Mouse (Mus musculus): Measurements from ENCODE around the gene Gm49358. TPM values are rescaled to one million over a fixed set of nuclear protein-coding genes. Genes with fewer than 3 reads are reported as not detected.

The Gm49358 gene
- polyA plus RNA-seq, 1 experiment from 2014 or later, result not detected

GRCm38 (mm10) chr10:86789146-86789672 is 25.4 kb downstream of the Gm49358 start:
- no peak for ATAC-seq (replicated peaks; ENCODE audit: insufficient number of reproducible peaks, low FRiP score, low TSS enrichment)
- Histone ChIP-seq H3K4me3 (ENCODE audit: low read depth, low read length) (no peak overlapping the region), H3K27ac (ENCODE audit: low read depth, low read length) (no peak overlapping the region), H3K9ac (ENCODE audit: low read depth, low read length) (no peak overlapping the region), H3K4me1 (ENCODE audit: control insufficient read depth, insufficient read depth, low read length) (peaks cover 21% of the 10 kb centered on the region), H3K9me3 (replicated peaks; ENCODE audit: control insufficient read depth, low read length) (no peaks in the 10 kb centered on the region), H3K4me2 (no peak overlapping the region), H3K27me3 (ENCODE audit: control insufficient read depth, insufficient read depth, low read length) (no peaks in the 10 kb centered on the region), H3K36me3 (ENCODE audit: control insufficient read depth, insufficient read depth, low read length) (no peaks in the 10 kb centered on the region)
- 87% methylated on average over 7 of the region's 7 CpGs for WGBS (ENCODE audit: insufficient replicate concordance)

GRCm38 (mm10) chr10:86791507-86792184 is 27.9 kb downstream of the Gm49358 start:
- Histone ChIP-seq H3K4me1 (ENCODE audit: control insufficient read depth, insufficient read depth, low read length) (peaks cover 30% of the 10 kb centered on the region), H3K27ac (ENCODE audit: low read depth, low read length) (no peak overlapping the region)

GRCm38 (mm10) chr10:86793509-86793951 is 29.8 kb downstream of the Gm49358 start:
- Histone ChIP-seq H3K36me3 (ENCODE audit: control insufficient read depth, insufficient read depth, low read length) (no peaks in the 10 kb centered on the region), H3K27me3 (ENCODE audit: control insufficient read depth, insufficient read depth, low read length) (no peaks in the 10 kb centered on the region), H3K4me1 (ENCODE audit: control insufficient read depth, insufficient read depth, low read length) (peaks cover 30% of the 10 kb centered on the region), H3K4me3 (ENCODE audit: low read depth, low read length) (no peak overlapping the region), H3K9me3 (replicated peaks; ENCODE audit: control insufficient read depth, low read length) (no peaks in the 10 kb centered on the region), H3K9ac (ENCODE audit: low read depth, low read length) (no peak overlapping the region), H3K27ac (ENCODE audit: low read depth, low read length) (peak overlapping the region; percentile 54; the same call in 1 of the 2 replicates), H3K4me2 (no peak overlapping the region)
- WGBS (ENCODE audit: insufficient replicate concordance), result 43% methylated on average over 2 of the region's 2 CpGs
- ATAC-seq (replicated peaks; ENCODE audit: insufficient number of reproducible peaks, low FRiP score, low TSS enrichment), result peak; percentile 35; the same call in 1 of the 2 replicates

More at GRCm38 (mm10) chr10:86791507-86792184, 27.9 kb downstream of the Gm49358 start:
- H3K4me3 ChIP-seq (ENCODE audit: low read depth, low read length), result no peak overlapping the region
- no peak for ATAC-seq (replicated peaks; ENCODE audit: insufficient number of reproducible peaks, low FRiP score, low TSS enrichment)
- no peak overlapping the region for H3K9ac ChIP-seq (ENCODE audit: low read depth, low read length)
- no peaks in the 10 kb centered on the region for H3K27me3 ChIP-seq (ENCODE audit: control insufficient read depth, insufficient read depth, low read length)
- 61% methylated on average over 7 of the region's 7 CpGs for WGBS (ENCODE audit: insufficient replicate concordance)
- no peak overlapping the region for H3K4me2 ChIP-seq
- H3K36me3 ChIP-seq (ENCODE audit: control insufficient read depth, insufficient read depth, low read length), result no peaks in the 10 kb centered on the region
- no peaks in the 10 kb centered on the region for H3K9me3 ChIP-seq (replicated peaks; ENCODE audit: control insufficient read depth, low read length)

GRCm38 (mm10) chr10:86794196-86794595 is 30.4 kb downstream of the Gm49358 start:
- Histone ChIP-seq H3K4me2 (no peak overlapping the region), H3K4me3 (ENCODE audit: low read depth, low read length) (no peak overlapping the region), H3K9me3 (replicated peaks; ENCODE audit: control insufficient read depth, low read length) (no peaks in the 10 kb centered on the region), H3K27ac (ENCODE audit: low read depth, low read length) (no peak overlapping the region), H3K36me3 (ENCODE audit: control insufficient read depth, insufficient read depth, low read length) (no peaks in the 10 kb centered on the region), H3K4me1 (ENCODE audit: control insufficient read depth, insufficient read depth, low read length) (peaks cover 30% of the 10 kb centered on the region), H3K9ac (ENCODE audit: low read depth, low read length) (no peak overlapping the region), H3K27me3 (ENCODE audit: control insufficient read depth, insufficient read depth, low read length) (no peaks in the 10 kb centered on the region)
- ATAC-seq (replicated peaks; ENCODE audit: insufficient number of reproducible peaks, low FRiP score, low TSS enrichment), result no peak
- WGBS (ENCODE audit: insufficient replicate concordance), result 89% methylated on average over 4 of the region's 4 CpGs

GRCm38 (mm10) chr10:86794794-86795535 is 31.2 kb downstream of the Gm49358 start:
- H3K27ac ChIP-seq (ENCODE audit: low read depth, low read length), result peak overlapping the region; percentile 37
- H3K4me3 ChIP-seq (ENCODE audit: low read depth, low read length), result no peak overlapping the region
- no peaks in the 10 kb centered on the region for H3K9me3 ChIP-seq (replicated peaks; ENCODE audit: control insufficient read depth, low read length)
- H3K4me2 ChIP-seq, result no peak overlapping the region
- H3K27me3 ChIP-seq (ENCODE audit: control insufficient read depth, insufficient read depth, low read length), result no peaks in the 10 kb centered on the region
- no peak for ATAC-seq (replicated peaks; ENCODE audit: insufficient number of reproducible peaks, low FRiP score, low TSS enrichment)
- no peak overlapping the region for H3K9ac ChIP-seq (ENCODE audit: low read depth, low read length)
- 80% methylated on average over 9 of the region's 9 CpGs for WGBS (ENCODE audit: insufficient replicate concordance)
- peaks cover 30% of the 10 kb centered on the region for H3K4me1 ChIP-seq (ENCODE audit: control insufficient read depth, insufficient read depth, low read length)
- no peaks in the 10 kb centered on the region for H3K36me3 ChIP-seq (ENCODE audit: control insufficient read depth, insufficient read depth, low read length)

- no peak overlapping the region for H3K9ac ChIP-seq (ENCODE audit: low read depth, low read length)
- whole genome bisulfite sequencing (ENCODE audit: insufficient replicate concordance), result 93% methylated on average over 5 of the region's 5 CpGs
- H3K4me2 ChIP-seq, result no peak overlapping the region
- peaks cover 28% of the 10 kb centered on the region for H3K4me1 ChIP-seq (ENCODE audit: control insufficient read depth, insufficient read depth, low read length)
- no peak overlapping the region for H3K27ac ChIP-seq (ENCODE audit: low read depth, low read length)
- H3K36me3 ChIP-seq (ENCODE audit: control insufficient read depth, insufficient read depth, low read length), result no peaks in the 10 kb centered on the region
- no peak overlapping the region for H3K4me3 ChIP-seq (ENCODE audit: low read depth, low read length)
- no peak for ATAC-seq (replicated peaks; ENCODE audit: insufficient number of reproducible peaks, low FRiP score, low TSS enrichment)
- no peaks in the 10 kb centered on the region for H3K9me3 ChIP-seq (replicated peaks; ENCODE audit: control insufficient read depth, low read length)
- no peaks in the 10 kb centered on the region for H3K27me3 ChIP-seq (ENCODE audit: control insufficient read depth, insufficient read depth, low read length)
Measured at GRCm38 (mm10) chr10:86796073-86796741, 32.4 kb downstream of the Gm49358 start.

GRCm38 (mm10) chr10:86807362-86807761 is 43.6 kb downstream of the Gm49358 start:
- Histone ChIP-seq H3K36me3 (ENCODE audit: control insufficient read depth, insufficient read depth, low read length) (no peaks in the 10 kb centered on the region), H3K9me3 (replicated peaks; ENCODE audit: control insufficient read depth, low read length) (no peaks in the 10 kb centered on the region), H3K27ac (ENCODE audit: low read depth, low read length) (no peak overlapping the region), H3K4me3 (ENCODE audit: low read depth, low read length) (no peak overlapping the region), H3K4me2 (no peak overlapping the region), H3K4me1 (ENCODE audit: control insufficient read depth, insufficient read depth, low read length) (no peaks in the 10 kb centered on the region), H3K9ac (ENCODE audit: low read depth, low read length) (no peak overlapping the region), H3K27me3 (ENCODE audit: control insufficient read depth, insufficient read depth, low read length) (no peaks in the 10 kb centered on the region)
- no peak for ATAC-seq (replicated peaks; ENCODE audit: insufficient number of reproducible peaks, low FRiP score, low TSS enrichment)
- 88% methylated on average over 1 of the region's 1 CpGs for WGBS (ENCODE audit: insufficient replicate concordance)

- 81% methylated on average over 15 of the region's 15 CpGs for WGBS (ENCODE audit: insufficient replicate concordance)
- H3K4me3 ChIP-seq (ENCODE audit: low read depth, low read length), result no peak overlapping the region
- no peak overlapping the region for H3K27ac ChIP-seq (ENCODE audit: low read depth, low read length)
- no peaks in the 10 kb centered on the region for H3K9me3 ChIP-seq (replicated peaks; ENCODE audit: control insufficient read depth, low read length)
- no peaks in the 10 kb centered on the region for H3K4me1 ChIP-seq (ENCODE audit: control insufficient read depth, insufficient read depth, low read length)
- no peak overlapping the region for H3K9ac ChIP-seq (ENCODE audit: low read depth, low read length)
- no peaks in the 10 kb centered on the region for H3K36me3 ChIP-seq (ENCODE audit: control insufficient read depth, insufficient read depth, low read length)
- H3K27me3 ChIP-seq (ENCODE audit: control insufficient read depth, insufficient read depth, low read length), result no peaks in the 10 kb centered on the region
- ATAC-seq (replicated peaks; ENCODE audit: insufficient number of reproducible peaks, low FRiP score, low TSS enrichment), result no peak
- no peak overlapping the region for H3K4me2 ChIP-seq
Measured at GRCm38 (mm10) chr10:86808013-86808758, 44.4 kb downstream of the Gm49358 start.

Measured in heart, embryonic 11.5 days (tissue).